Mouse (Mus musculus) central nervous system, embryonic 14 days (tissue): ENCODE data around the gene Bicc1. TPM values are rescaled to one million over a fixed set of nuclear protein-coding genes. Genes with fewer than 3 reads are reported as not detected.

ENCODE experiments used
- polyA plus RNA-seq: library from polyadenylated mRNA; depleted of rRNA; stranded (reverse); fragments of >200 nt; gene quantifications from 2 replicates; pipeline ENCODE4 v1.2.3, GENCODE M21; 2012; rRNA removed

Bicc1 gene
- polyA plus RNA-seq: 6.1 and 13.7 TPM in 2 replicates

GRCm38 (mm10) chr10:71159676-71160235, at the start of gene Bicc1:
TSS of gene Bicc1 (minus strand) at chr10:71159700.

Other genes with a start within 250 kb of the Bicc1 start
- gene Tfam, start 78.6 kb upstream of the Bicc1 start, polyA plus RNA-seq: 26.9 and 28.8 TPM in 2 replicates
- 207 and 234 TPM in 2 replicates for gene Ube2d1, start 125.6 kb upstream of the Bicc1 start, polyA plus RNA-seq
- gene Cisd1, start 185.3 kb upstream of the Bicc1 start, polyA plus RNA-seq: 101 and 112 TPM in 2 replicates
- 15.0 and 16.9 TPM in 2 replicates for gene Ipmk, start 188.1 kb upstream of the Bicc1 start, polyA plus RNA-seq